Mouse (Mus musculus): Measurements from ENCODE around the gene Etv2. TPM values are rescaled to one million over a fixed set of nuclear protein-coding genes. Genes with fewer than 3 reads are reported as not detected.

Gene Etv2
- polyA plus RNA-seq, 1 experiment from 2014 or later = 0.09 TPM

DNA sequence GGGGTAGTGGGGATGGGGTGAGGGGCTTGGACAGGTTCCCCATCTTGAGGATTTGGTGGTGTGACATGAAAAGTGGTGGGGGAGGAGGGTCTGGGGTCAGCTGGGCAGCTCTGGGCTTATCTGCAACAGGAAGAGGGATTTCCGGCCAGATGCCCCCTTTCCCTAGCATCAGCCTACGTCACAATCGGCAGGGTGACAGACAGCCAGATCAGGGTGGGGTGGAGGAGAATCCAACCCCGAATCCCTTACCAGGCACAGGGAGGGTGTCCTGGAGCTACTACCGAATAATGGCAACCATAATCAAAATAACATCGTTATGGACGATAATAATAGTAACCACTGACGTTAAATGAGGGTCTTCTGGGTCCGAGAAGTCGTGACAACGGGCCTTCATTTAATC, 743 bp upstream of the Etv2 start:
- Histone ChIP-seq H3K9ac (no peak overlapping the region), H3K9me3 (replicated peaks) (no peaks in the 10 kb centered on the region), H3K4me3 (replicated peaks) (no peak overlapping the region), H3K4me2 (0 out of 2 replicates have a peak overlapping the region, but pooled peaks have one; percentile 4), H3K27ac (no peak overlapping the region), H3K27me3 (peaks cover 57% of the 10 kb centered on the region), H3K36me3 (peaks cover 14% of the 10 kb centered on the region), H3K4me1 (replicated peaks) (peaks cover 18% of the 10 kb centered on the region)
- no peak for ATAC-seq (ENCODE audit: low read depth)
- no peak for DNase-seq
- 10% methylated on average over 11 of the region's 11 CpGs for WGBS (ENCODE audit: insufficient replicate concordance)

DNA sequence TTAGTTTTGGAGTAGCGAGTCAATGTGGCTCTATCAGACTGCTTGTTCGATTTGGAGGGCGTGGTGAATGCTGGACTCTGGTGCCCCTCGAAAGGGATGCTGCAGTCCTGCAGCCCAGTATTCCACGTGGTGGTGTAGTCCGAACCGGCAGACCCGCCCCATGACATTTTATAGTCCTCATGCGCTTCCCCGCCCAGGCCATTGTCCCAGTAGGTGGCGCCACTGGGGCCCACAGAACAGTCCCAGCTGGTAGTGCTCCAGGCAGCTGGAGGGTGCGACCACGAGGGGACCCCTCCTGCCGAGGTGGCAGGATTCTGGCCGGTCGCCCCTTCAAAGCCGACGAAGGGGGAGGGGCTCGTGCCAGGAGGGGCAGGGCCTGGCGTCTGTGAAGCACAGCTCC, 1.0 kb downstream of the Etv2 start:
- Histone ChIP-seq H3K4me1 (replicated peaks) (peaks cover 18% of the 10 kb centered on the region), H3K27me3 (peaks cover 74% of the 10 kb centered on the region), H3K9me3 (replicated peaks) (no peaks in the 10 kb centered on the region), H3K36me3 (no peaks in the 10 kb centered on the region), H3K9ac (no peak overlapping the region), H3K27ac (no peak overlapping the region), H3K4me2 (peak overlapping the region; percentile 46), H3K4me3 (replicated peaks) (peak overlapping the region; percentile 22)
- ATAC-seq (ENCODE audit: low read depth) (peak; percentile 68), DNase-seq (peak; percentile 63)
- WGBS (ENCODE audit: insufficient replicate concordance) = 2% methylated on average over 20 of the region's 20 CpGs

- peaks cover 81% of the 10 kb centered on the region for H3K27me3 ChIP-seq
- H3K9ac ChIP-seq = no peak overlapping the region
- H3K27ac ChIP-seq = no peak overlapping the region
- no peak for DNase-seq
- 25% methylated on average over 27 of the region's 27 CpGs for WGBS (ENCODE audit: insufficient replicate concordance)
- 0 out of 2 replicates have a peak, but pooled peaks have one; percentile 7 for ATAC-seq (ENCODE audit: low read depth)
- no peak overlapping the region for H3K4me3 ChIP-seq (replicated peaks)
- H3K4me2 ChIP-seq = 0 out of 2 replicates have a peak overlapping the region, but pooled peaks have one; percentile 46
- no peaks in the 10 kb centered on the region for H3K36me3 ChIP-seq
- no peaks in the 10 kb centered on the region for H3K9me3 ChIP-seq (replicated peaks)
- H3K4me1 ChIP-seq (replicated peaks) = peaks cover 16% of the 10 kb centered on the region
Measured at GRCm38 (mm10) chr7:30633762-30634412, 1.8 kb downstream of the Etv2 start.

- DNase-seq (no peak), ATAC-seq (ENCODE audit: low read depth) (no peak)
- H3K4me2 ChIP-seq = no peak overlapping the region
- peaks cover 7% of the 10 kb centered on the region for H3K36me3 ChIP-seq
- H3K9ac ChIP-seq = no peak overlapping the region
- peaks cover 23% of the 10 kb centered on the region for H3K4me1 ChIP-seq (replicated peaks)
- peaks cover 51% of the 10 kb centered on the region for H3K27me3 ChIP-seq
- no peak overlapping the region for H3K27ac ChIP-seq
- H3K4me3 ChIP-seq (replicated peaks) = no peak overlapping the region
- H3K9me3 ChIP-seq (replicated peaks) = no peaks in the 10 kb centered on the region
Measured at GRCm38 (mm10) chr7:30629013-30629412, 6.6 kb downstream of the Etv2 start.

GRCm38 (mm10) chr7:30626647-30627046, 9.0 kb downstream of the Etv2 start:
- 71% methylated on average over 5 of the region's 5 CpGs for WGBS (ENCODE audit: insufficient replicate concordance)
- no peak for ATAC-seq (ENCODE audit: low read depth)
- Histone ChIP-seq H3K9ac (no peak overlapping the region), H3K9me3 (replicated peaks) (no peaks in the 10 kb centered on the region), H3K36me3 (peaks cover 31% of the 10 kb centered on the region), H3K27ac (no peak overlapping the region), H3K27me3 (peaks cover 28% of the 10 kb centered on the region), H3K4me2 (peak overlapping the region; percentile 65), H3K4me1 (replicated peaks) (peaks cover 32% of the 10 kb centered on the region), H3K4me3 (replicated peaks) (0 out of 2 replicates have a peak overlapping the region, but pooled peaks have one; percentile 89)
- no peak for DNase-seq

DNA sequence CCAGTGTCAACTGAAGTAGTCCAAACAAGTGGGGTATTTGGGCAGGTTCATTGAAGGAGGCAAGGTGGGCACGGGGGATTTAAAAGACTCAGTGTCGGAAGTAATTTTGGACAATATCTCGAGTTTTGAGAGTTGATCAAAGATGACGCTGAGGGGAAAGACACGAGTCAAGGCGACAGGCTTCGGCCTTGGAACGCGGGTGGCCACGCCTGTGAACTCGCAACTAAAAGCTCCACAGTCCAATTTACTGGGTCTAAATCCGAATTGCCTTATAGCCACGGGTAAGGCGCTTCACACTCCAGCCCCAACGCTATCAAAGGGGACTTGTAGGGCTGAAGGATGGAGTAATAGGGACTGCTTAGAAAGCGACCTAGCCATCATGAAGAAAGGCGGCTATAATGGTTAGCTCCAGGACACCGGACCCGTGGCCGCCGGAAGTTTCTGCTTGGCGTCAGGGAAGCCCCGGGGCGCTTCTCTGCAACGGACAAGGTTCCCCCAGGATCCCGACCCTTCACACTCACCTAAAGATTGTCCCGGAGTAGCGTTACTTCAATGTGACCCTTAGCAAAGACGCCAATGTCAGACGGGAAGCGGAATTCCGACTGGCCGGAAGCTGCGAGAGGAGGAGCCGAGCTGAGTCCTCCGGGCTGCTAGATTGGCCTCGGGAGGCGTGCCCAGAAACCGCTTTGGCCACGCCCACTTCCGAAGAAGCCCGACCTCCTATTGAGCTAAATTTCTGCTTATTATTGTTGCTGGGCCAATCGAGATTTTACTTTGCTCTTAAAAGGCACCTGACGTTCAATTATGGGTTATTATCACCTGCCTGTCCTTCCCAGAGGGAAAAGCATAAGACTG, 9.9 kb downstream of the Etv2 start, which contains the start of gene Cox6b1:
Gene Cox6b1 (minus strand): TSS at position 622 of the 855 bp plus-strand sequence.
- WGBS (ENCODE audit: insufficient replicate concordance) = under 1% methylated on average over 44 of the region's 44 CpGs
- peak; percentile 88 for DNase-seq
- H3K36me3 ChIP-seq = peaks cover 38% of the 10 kb centered on the region
- no peaks in the 10 kb centered on the region for H3K9me3 ChIP-seq (replicated peaks)
- H3K27me3 ChIP-seq = peaks cover 20% of the 10 kb centered on the region
- peak; percentile 87 for ATAC-seq (ENCODE audit: low read depth)
- H3K4me1 ChIP-seq (replicated peaks) = peaks cover 35% of the 10 kb centered on the region
- H3K4me2 ChIP-seq = peak within 1 kb of the TSS; percentile 87
- peak within 1 kb of the TSS; percentile 89 for H3K4me3 ChIP-seq (replicated peaks)
- H3K9ac ChIP-seq = peak within 1 kb of the TSS; percentile 89
- peak within 1 kb of the TSS; percentile 74 for H3K27ac ChIP-seq

DNA sequence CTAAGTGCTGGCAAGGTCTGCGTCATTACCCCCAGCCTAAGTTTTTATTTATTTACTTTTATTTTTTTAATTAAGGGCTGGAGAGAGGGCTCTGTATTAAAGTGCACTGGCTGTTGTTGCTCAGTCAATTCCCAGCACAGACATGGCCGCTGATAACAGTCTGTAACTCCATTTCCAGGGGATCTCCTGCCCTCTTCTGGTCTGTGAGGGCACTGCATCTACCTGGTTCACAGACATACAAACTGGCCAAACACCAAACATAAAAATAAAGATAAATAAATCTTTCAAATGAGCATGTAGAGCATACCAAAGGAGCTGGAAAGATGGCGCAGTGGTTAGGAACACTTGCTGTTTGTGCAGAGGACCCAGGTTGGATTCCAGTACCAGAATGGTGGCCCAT, 16.4 kb downstream of the Etv2 start:
- DNase-seq (peak; percentile 36), ATAC-seq (ENCODE audit: low read depth) (no peak)
- Histone ChIP-seq H3K27me3 (no peaks in the 10 kb centered on the region), H3K4me1 (replicated peaks) (peaks cover 36% of the 10 kb centered on the region), H3K36me3 (peaks cover 85% of the 10 kb centered on the region), H3K4me3 (replicated peaks) (no peak overlapping the region), H3K4me2 (no peak overlapping the region), H3K9ac (no peak overlapping the region), H3K27ac (no peak overlapping the region), H3K9me3 (replicated peaks) (no peaks in the 10 kb centered on the region)
- 71% methylated on average over 3 of the region's 3 CpGs for WGBS (ENCODE audit: insufficient replicate concordance)

- Histone ChIP-seq H3K4me1 (replicated peaks) (peaks cover 37% of the 10 kb centered on the region), H3K4me3 (replicated peaks) (no peak overlapping the region), H3K36me3 (peaks cover 79% of the 10 kb centered on the region), H3K4me2 (no peak overlapping the region), H3K27me3 (no peaks in the 10 kb centered on the region), H3K27ac (no peak overlapping the region), H3K9me3 (replicated peaks) (no peaks in the 10 kb centered on the region), H3K9ac (no peak overlapping the region)
- WGBS (ENCODE audit: insufficient replicate concordance) = 89% methylated on average over 9 of the region's 9 CpGs
- ATAC-seq (ENCODE audit: low read depth) = no peak
- no peak for DNase-seq
Measured at GRCm38 (mm10) chr7:30618658-30619057, 17.0 kb downstream of the Etv2 start.

DNA sequence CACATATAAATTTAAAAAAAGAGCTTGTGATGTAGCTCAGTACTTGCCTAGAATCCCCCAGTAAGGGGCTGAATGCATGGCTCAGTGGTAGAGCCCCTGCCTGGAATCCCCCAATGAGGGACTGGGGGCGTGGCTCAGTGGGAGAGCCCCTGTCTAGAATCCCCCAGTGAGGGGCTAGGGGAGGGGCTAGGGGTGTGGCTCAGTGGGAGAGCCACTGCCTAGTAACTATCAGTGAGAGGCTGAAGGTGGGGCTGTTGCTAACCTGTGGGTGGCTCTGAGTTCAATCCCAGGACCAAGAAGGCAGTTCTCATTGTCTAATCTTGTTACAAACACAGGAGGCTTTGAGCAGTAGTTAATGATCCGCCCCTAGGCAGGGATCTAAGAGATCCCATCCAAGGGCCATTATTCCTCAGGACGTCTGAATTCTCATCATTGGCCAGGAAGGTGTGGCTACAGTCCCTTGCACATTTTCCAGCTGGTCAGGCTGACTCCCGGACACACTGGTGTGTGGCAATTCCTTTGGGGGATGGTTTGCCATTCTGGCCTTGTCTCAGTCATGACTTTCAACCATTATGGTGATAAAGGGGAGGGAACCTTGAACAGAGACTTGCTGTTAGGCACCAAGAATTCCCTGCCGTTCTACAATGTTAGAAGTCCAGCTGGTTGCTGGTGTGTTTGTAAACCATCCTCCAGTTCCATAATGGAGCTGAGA, 20.4 kb downstream of the Etv2 start:
- H3K27me3 ChIP-seq = no peaks in the 10 kb centered on the region
- no peak overlapping the region for H3K4me3 ChIP-seq (replicated peaks)
- H3K9me3 ChIP-seq (replicated peaks) = no peaks in the 10 kb centered on the region
- H3K27ac ChIP-seq = no peak overlapping the region
- ATAC-seq (ENCODE audit: low read depth) (peak; percentile 33), DNase-seq (no peak)
- H3K4me2 ChIP-seq = no peak overlapping the region
- H3K9ac ChIP-seq = no peak overlapping the region
- WGBS (ENCODE audit: insufficient replicate concordance) = 54% methylated on average over 5 of the region's 5 CpGs
- peaks cover 47% of the 10 kb centered on the region for H3K36me3 ChIP-seq
- peaks cover 23% of the 10 kb centered on the region for H3K4me1 ChIP-seq (replicated peaks)

- 54% methylated on average over 2 of the region's 2 CpGs for WGBS (ENCODE audit: insufficient replicate concordance)
- Histone ChIP-seq H3K9me3 (replicated peaks) (no peaks in the 10 kb centered on the region), H3K27ac (no peak overlapping the region), H3K4me1 (replicated peaks) (peaks cover 23% of the 10 kb centered on the region), H3K9ac (no peak overlapping the region), H3K4me2 (no peak overlapping the region), H3K36me3 (peaks cover 42% of the 10 kb centered on the region), H3K4me3 (replicated peaks) (no peak overlapping the region), H3K27me3 (no peaks in the 10 kb centered on the region)
- no peak for ATAC-seq (ENCODE audit: low read depth)
- no peak for DNase-seq
Measured at GRCm38 (mm10) chr7:30614454-30614853, 21.2 kb downstream of the Etv2 start.

DNA sequence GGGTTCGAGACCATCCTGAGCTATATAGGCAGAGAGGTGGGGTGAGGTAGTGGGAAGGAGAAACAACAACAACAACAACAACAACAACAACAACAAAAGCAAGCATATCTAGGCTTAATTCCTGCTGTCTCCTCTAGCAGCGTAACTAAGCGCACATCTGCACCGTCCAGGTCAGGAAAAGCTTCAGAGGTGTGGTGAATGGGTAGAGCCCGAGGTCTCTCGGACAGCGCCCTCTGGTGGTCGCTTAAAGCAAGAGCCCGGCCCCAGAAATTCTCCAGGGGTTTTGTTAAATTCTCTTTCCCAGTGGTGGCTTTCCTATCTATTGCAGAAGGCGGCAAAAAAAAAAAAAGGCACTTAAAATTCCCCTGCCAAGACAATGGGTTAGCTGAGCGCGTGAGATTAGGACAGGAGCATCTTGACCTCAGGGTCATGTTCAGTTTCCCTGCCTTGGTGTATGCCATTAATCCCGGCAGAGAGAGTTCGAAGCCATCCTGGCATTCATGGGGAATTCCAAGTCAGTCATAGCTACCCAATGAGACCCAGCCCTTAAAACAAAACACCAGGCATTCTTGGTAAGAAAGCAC, 22.0 kb downstream of the Etv2 start:
- H3K4me1 ChIP-seq (replicated peaks) = peaks cover 23% of the 10 kb centered on the region
- no peak overlapping the region for H3K9ac ChIP-seq
- no peaks in the 10 kb centered on the region for H3K27me3 ChIP-seq
- peaks cover 34% of the 10 kb centered on the region for H3K36me3 ChIP-seq
- no peak overlapping the region for H3K4me3 ChIP-seq (replicated peaks)
- ATAC-seq (ENCODE audit: low read depth) (peak; percentile 52; the same call in 1 of the 2 replicates), DNase-seq (peak; percentile 49)
- no peaks in the 10 kb centered on the region for H3K9me3 ChIP-seq (replicated peaks)
- H3K27ac ChIP-seq = no peak overlapping the region
- WGBS (ENCODE audit: insufficient replicate concordance) = 20% methylated on average over 14 of the region's 14 CpGs
- H3K4me2 ChIP-seq = no peak overlapping the region
